Mouse (Mus musculus): ENCODE measurements around the gene Hivep1.

GRCm38 (mm10) chr13:42088339-42088738 is 36.5 kb downstream of the Hivep1 start:
- TF ChIP-seq GATA1 (IDR thresholded peaks at IDR 0.05; ENCODE audit: low read length), result no peak
- TF ChIP-seq TAL1 (IDR thresholded peaks at IDR 0.05; ENCODE audit: low read length), result no peak

All from erythroblast, embryonic 14.5 days (primary cell).